Mouse (Mus musculus) spleen, adult 2 months (tissue): ENCODE results near the gene Gbx2.

Source experiments
- CTCF ChIP-seq: fragments of 200-500 bp; IDR thresholded peaks from 2 replicates; pipeline ENCODE4 v1.5.1; 2011; ENCODE audit warnings: mild to moderate bottlenecking, inconsistent platforms; ENCODE audit not compliant: insufficient read depth, insufficient read length, insufficient replicate concordance; ENCODE audit errors: extremely low read depth
- POLR2A ChIP-seq: fragments of 200-500 bp; IDR thresholded peaks from 2 replicates; pipeline ENCODE4 v1.6.1; 2011; ENCODE audit warnings: low read depth, low read length, inconsistent platforms

DNA sequence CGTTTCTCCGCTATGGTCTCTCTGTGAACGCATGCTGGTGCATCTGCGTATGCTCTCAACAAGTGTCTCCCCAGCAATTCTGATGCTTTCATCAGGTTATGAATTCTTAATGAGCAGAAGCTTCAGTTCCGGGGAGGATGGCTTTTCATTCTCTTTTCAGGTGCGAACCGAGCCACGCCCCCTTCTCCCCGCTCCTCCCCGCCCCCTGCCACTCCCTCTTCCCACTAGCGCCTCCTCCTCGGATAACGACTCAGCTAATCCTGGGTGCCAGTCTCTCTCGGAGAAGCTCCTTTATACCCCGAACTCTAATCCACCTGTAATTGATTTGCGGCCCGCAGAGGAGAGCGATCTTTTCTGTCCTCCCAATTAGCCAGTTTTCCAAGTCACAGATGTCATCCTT lies 12.9 kb downstream of the Gbx2 start:
- TF ChIP-seq CTCF = no peak
- TF ChIP-seq POLR2A = no peak
